Mouse (Mus musculus) gastrocnemius, adult 2 months (tissue): ENCODE data around the gene Ndufs5. TPM values are rescaled to one million over a fixed set of nuclear protein-coding genes. Genes with fewer than 3 reads are reported as not detected.
A peak's percentile ranks its signal among the peaks of the same experiment; 100 is the strongest.

Experiments
- DNase-seq: peaks from one replicate; pipeline ENCODE4 v3.0.0; 2022
- H3K27ac ChIP-seq: fragments of 200-600 bp; 2 replicates; pipeline ENCODE4 v1.8.1; 2022; ENCODE audit warnings: mild to moderate bottlenecking
- H3K4me3 ChIP-seq: fragments of 200-600 bp; 2 replicates; pipeline ENCODE4 v1.8.1; 2022; ENCODE audit warnings: mild to moderate bottlenecking, moderate library complexity
- CTCF ChIP-seq: fragments of 200-600 bp; IDR thresholded peaks from 2 replicates; pipeline ENCODE4 v1.8.1; 2022; ENCODE audit warnings: antibody characterized with exemption, mild to moderate bottlenecking, moderate library complexity
- intact Hi-C: fragments of 180-260 bp; cut with DNase I; formaldehyde crosslinking; loops from one replicate; pipeline ENCODE4 v1.15.1; 2025
- total RNA-seq, 2 experiments: library from RNA; stranded (reverse); gene quantifications; 2 replicates each; pipeline ENCODE4 v1.2.3; 2021

The Ndufs5 gene
- total RNA-seq, 2 experiments from 2014 or later: 242 to 305 TPM

- no peak for DNase-seq
- intact Hi-C loops: no loop called here
- H3K27ac ChIP-seq: no peak overlapping the region
- H3K4me3 ChIP-seq: no peak overlapping the region
- TF ChIP-seq CTCF: no peak
Observed at GRCm38 (mm10) chr4:123732921-123733320, 14.9 kb upstream of the Ndufs5 start.

- no peak for DNase-seq
- Histone ChIP-seq H3K4me3 (no peak overlapping the region), H3K27ac (no peak overlapping the region)
- no peak for TF ChIP-seq CTCF
- intact Hi-C loops: no loop called here
Observed at GRCm38 (mm10) chr4:123732163-123732910, 14.3 kb upstream of the Ndufs5 start.

GRCm38 (mm10) chr4:123721761-123722160 lies 3.8 kb upstream of the Ndufs5 start:
- Histone ChIP-seq H3K27ac (no peak overlapping the region), H3K4me3 (no peak overlapping the region)
- intact Hi-C loops: no loop called here
- no peak for DNase-seq
- no peak for TF ChIP-seq CTCF

GRCm38 (mm10) chr4:123718434-123718780 lies 405 bp upstream of the Ndufs5 start:
- intact Hi-C loops: loop anchor here (5.0 kb wide), 1 partner anchor 34 kb away; the partner anchor contains the start of gene Akirin1
- no peak for TF ChIP-seq CTCF
- no peak for DNase-seq
- Histone ChIP-seq H3K27ac (peak overlapping the region; percentile 98), H3K4me3 (peak overlapping the region; percentile 96)

- TF ChIP-seq CTCF: no peak
- intact Hi-C loops: no loop called here
- no peak overlapping the region for H3K27ac ChIP-seq
- DNase-seq: no peak
- no peak overlapping the region for H3K4me3 ChIP-seq
Observed at GRCm38 (mm10) chr4:123712431-123712830, 5.6 kb downstream of the Ndufs5 start.

- intact Hi-C loops: no loop called here
- TF ChIP-seq CTCF: no peak
- no peak for DNase-seq
- Histone ChIP-seq H3K27ac (no peak overlapping the region), H3K4me3 (no peak overlapping the region)
Observed at GRCm38 (mm10) chr4:123707340-123707739, 10.7 kb downstream of the Ndufs5 start.

- intact Hi-C loops: no loop called here
- H3K4me3 ChIP-seq: no peak overlapping the region
- no peak for TF ChIP-seq CTCF
- no peak overlapping the region for H3K27ac ChIP-seq
- DNase-seq: no peak
Observed at GRCm38 (mm10) chr4:123705340-123705739, 12.7 kb downstream of the Ndufs5 start.

GRCm38 (mm10) chr4:123693384-123693783 lies 24.6 kb downstream of the Ndufs5 start:
- Histone ChIP-seq H3K27ac (no peak overlapping the region), H3K4me3 (no peak overlapping the region)
- intact Hi-C loops: no loop called here
- DNase-seq: no peak
- TF ChIP-seq CTCF: no peak

- intact Hi-C loops: no loop called here
- TF ChIP-seq CTCF: no peak
- no peak for DNase-seq
- Histone ChIP-seq H3K27ac (no peak overlapping the region), H3K4me3 (no peak overlapping the region)
Observed at GRCm38 (mm10) chr4:123692071-123692470, 25.9 kb downstream of the Ndufs5 start.

- intact Hi-C loops: no loop called here
- no peak for TF ChIP-seq CTCF
- Histone ChIP-seq H3K27ac (no peak overlapping the region), H3K4me3 (no peak overlapping the region)
- DNase-seq: no peak
Observed at GRCm38 (mm10) chr4:123690311-123690710, 27.7 kb downstream of the Ndufs5 start.

GRCm38 (mm10) chr4:123687025-123687781 lies 30.8 kb downstream of the Ndufs5 start:
- DNase-seq: peak; percentile 57
- intact Hi-C loops: no loop called here
- H3K4me3 ChIP-seq: peak overlapping the region; percentile 86
- peak overlapping the region; percentile 61 for H3K27ac ChIP-seq
- TF ChIP-seq CTCF: no peak

- Histone ChIP-seq H3K4me3 (peak overlapping the region; percentile 86), H3K27ac (peak overlapping the region; percentile 43)
- intact Hi-C loops: no loop called here
- TF ChIP-seq CTCF: no peak
- peak; percentile 45 for DNase-seq
Observed at GRCm38 (mm10) chr4:123686368-123687024, 31.5 kb downstream of the Ndufs5 start.
